Mouse (Mus musculus) stomach, embryonic 15.5 days (tissue): ENCODE measurements around the gene Rab3b. TPM values are rescaled to one million over a fixed set of nuclear protein-coding genes. Genes with fewer than 3 reads are reported as not detected.
A peak's percentile ranks its signal among the peaks of the same experiment; 100 is the strongest.

Experiments used
- ATAC-seq: fragments of 200-750 bp; cut with Nextera tagmentation; 2 replicates; pipeline ENCODE4 v1.8.0; 2017; ENCODE audit warnings: low read depth, moderate number of reproducible peaks, moderate TSS enrichment; ENCODE audit not compliant: insufficient read depth, low FRiP score
- H3K27ac ChIP-seq: fragments of 300-500 bp; sonication (generic); 2 replicates; pipeline ENCODE4 v1.5.1; 2015; ENCODE audit warnings: mild to moderate bottlenecking, inconsistent platforms
- H3K27me3 ChIP-seq: fragments of 300-500 bp; sonication (generic); replicated peaks from 2 replicates; pipeline ENCODE4 v1.6.1; 2015; ENCODE audit warnings: inconsistent platforms
- H3K36me3 ChIP-seq: fragments of 300-500 bp; sonication (generic); 2 replicates; pipeline ENCODE4 v1.6.1; 2015; ENCODE audit warnings: inconsistent platforms
- H3K4me1 ChIP-seq: fragments of 300-500 bp; sonication (generic); 2 replicates; pipeline ENCODE4 v1.6.1; 2015; ENCODE audit warnings: inconsistent platforms
- H3K4me2 ChIP-seq: fragments of 300-500 bp; sonication (generic); 2 replicates; pipeline ENCODE4 v1.6.1; 2015; ENCODE audit warnings: mild to moderate bottlenecking, inconsistent platforms
- H3K4me3 ChIP-seq: fragments of 300-500 bp; sonication (generic); replicated peaks from 2 replicates; pipeline ENCODE4 v1.5.1; 2015; ENCODE audit warnings: inconsistent platforms
- H3K9ac ChIP-seq: fragments of 300-500 bp; sonication (generic); 2 replicates; pipeline ENCODE4 v1.6.1; 2015; ENCODE audit warnings: inconsistent platforms
- H3K9me3 ChIP-seq: fragments of 300-500 bp; sonication (generic); 2 replicates; pipeline ENCODE4 v1.6.1; 2016; ENCODE audit warnings: inconsistent platforms
- WGBS: fragments of 180-500 bp; shearing (Covaris S2); methylation state at CpG from one replicate; pipeline ENCODE4 v1.1.7; 2015; 5-methylcytosine and 5-hydroxymethylcytosine counted together
- polyA plus RNA-seq: library from polyadenylated mRNA; unstranded; fragments of >200 nt; fragmentation: Nextera tagmentation; extraction: Ambion mirVana; gene quantifications from 2 replicates; pipeline ENCODE4 v1.2.1, GENCODE M21; 2015

The Rab3b gene
- polyA plus RNA-seq, 1 experiment from 2014 or later: 10.8 TPM

DNA sequence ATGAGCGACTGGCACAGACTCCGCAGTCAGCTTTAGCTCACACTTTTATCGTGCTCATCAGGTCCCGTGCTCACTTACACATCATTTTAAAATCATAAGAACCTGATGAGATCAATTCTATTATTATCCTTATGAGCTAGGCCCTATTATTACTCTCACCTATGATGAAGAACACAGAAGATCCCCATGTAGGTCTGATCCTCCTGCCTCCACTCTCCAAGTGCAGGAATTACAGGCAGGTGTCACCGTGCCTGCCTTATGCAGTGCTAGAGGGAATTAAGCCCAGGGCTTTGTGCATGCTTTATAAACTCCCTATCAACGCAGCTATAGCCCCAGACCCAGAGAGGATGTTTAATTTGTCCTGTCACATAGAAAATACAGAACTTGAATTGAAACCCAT is 84.2 kb downstream of the Rab3b start:
- Histone ChIP-seq H3K9ac (no peak overlapping the region), H3K9me3 (no peaks in the 10 kb centered on the region), H3K4me3 (no peak overlapping the region), H3K4me2 (no peak overlapping the region), H3K36me3 (no peaks in the 10 kb centered on the region), H3K27me3 (no peaks in the 10 kb centered on the region), H3K27ac (no peak overlapping the region), H3K4me1 (no peaks in the 10 kb centered on the region)
- WGBS: 88% methylated on average over 6 of the region's 6 CpGs
- ATAC-seq: no peak

DNA sequence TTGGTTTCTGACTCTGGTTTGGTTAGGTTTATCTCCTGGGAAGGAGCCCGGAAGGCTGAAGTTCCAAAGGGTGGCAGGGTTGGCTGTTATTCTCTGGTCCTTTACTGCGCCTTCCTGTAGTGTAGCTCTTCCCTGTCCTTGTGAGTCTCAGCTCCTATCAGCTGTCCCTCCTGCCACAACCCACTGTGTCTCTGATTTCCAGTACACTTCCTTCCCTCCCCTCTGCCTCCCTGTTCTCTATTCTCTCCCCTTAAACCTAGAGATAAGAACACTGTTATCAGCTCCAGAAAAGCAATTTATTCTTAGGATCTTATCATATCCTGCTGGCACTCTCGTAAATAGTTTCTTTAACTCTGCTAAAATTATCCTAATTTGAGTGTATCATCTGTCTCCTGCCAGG is 90.7 kb downstream of the Rab3b start:
- H3K4me2 ChIP-seq: no peak overlapping the region
- no peaks in the 10 kb centered on the region for H3K4me1 ChIP-seq
- H3K36me3 ChIP-seq: no peaks in the 10 kb centered on the region
- ATAC-seq: no peak
- H3K4me3 ChIP-seq: no peak overlapping the region
- no peak overlapping the region for H3K9ac ChIP-seq
- no peaks in the 10 kb centered on the region for H3K9me3 ChIP-seq
- H3K27ac ChIP-seq: no peak overlapping the region
- 56% methylated on average over 3 of the region's 3 CpGs for WGBS
- no peaks in the 10 kb centered on the region for H3K27me3 ChIP-seq

DNA sequence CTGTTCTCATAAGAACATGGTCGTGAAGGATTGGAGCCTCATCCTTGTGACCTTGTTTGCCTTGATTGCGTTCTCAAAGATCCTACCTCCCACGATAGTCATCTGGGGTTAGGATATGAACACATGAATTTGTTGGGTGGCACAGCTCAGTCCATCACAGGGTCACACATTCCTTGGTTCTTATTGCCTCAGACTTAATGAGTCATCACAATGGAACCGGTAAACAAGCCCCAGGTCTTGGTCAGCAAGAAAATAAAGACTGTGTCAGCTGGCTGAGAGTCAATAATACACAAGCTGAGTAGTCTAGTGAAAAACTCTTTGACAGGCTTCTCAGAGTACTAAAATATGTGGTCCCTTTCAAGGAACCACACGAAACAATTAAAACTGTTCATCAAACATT is 92.2 kb downstream of the Rab3b start:
- Histone ChIP-seq H3K36me3 (no peaks in the 10 kb centered on the region), H3K4me1 (no peaks in the 10 kb centered on the region), H3K4me2 (no peak overlapping the region), H3K27me3 (no peaks in the 10 kb centered on the region), H3K4me3 (no peak overlapping the region), H3K9me3 (no peaks in the 10 kb centered on the region), H3K9ac (no peak overlapping the region), H3K27ac (no peak overlapping the region)
- 61% methylated on average over 5 of the region's 5 CpGs for WGBS
- ATAC-seq: no peak

DNA sequence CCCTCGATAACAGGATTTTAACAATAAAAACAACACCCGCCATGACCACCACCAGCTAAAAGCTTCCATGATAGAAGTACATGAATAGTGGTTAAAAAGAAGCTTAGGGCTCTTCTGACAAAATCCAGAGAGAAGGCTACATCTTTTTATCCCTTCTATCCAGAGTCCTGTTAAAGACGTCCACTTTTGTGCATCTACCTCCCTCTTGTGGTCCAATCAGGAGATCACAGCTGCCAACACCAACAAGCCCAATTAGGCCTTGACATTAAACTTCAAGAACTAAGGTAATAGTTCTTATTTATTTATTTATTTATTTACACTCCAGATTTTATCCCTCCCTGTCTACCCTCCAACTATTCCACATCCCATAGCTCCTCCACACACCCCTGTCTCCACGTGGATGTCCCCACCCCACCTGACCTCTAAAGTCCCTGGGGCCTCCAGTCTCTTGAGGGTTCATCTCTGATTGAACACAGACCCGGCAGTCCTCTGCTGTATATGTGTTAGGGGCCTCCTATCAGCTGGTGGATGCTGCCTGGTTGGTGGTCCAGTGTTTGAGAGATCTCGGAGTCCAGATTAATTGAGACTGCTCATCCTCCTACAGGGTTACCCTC is 97.7 kb downstream of the Rab3b start:
- Histone ChIP-seq H3K36me3 (no peaks in the 10 kb centered on the region), H3K4me3 (no peak overlapping the region), H3K4me1 (no peaks in the 10 kb centered on the region), H3K27me3 (no peaks in the 10 kb centered on the region), H3K27ac (no peak overlapping the region), H3K9ac (no peak overlapping the region), H3K9me3 (no peaks in the 10 kb centered on the region), H3K4me2 (no peak overlapping the region)
- 35% methylated on average over 6 of the region's 6 CpGs for WGBS
- ATAC-seq: no peak

DNA sequence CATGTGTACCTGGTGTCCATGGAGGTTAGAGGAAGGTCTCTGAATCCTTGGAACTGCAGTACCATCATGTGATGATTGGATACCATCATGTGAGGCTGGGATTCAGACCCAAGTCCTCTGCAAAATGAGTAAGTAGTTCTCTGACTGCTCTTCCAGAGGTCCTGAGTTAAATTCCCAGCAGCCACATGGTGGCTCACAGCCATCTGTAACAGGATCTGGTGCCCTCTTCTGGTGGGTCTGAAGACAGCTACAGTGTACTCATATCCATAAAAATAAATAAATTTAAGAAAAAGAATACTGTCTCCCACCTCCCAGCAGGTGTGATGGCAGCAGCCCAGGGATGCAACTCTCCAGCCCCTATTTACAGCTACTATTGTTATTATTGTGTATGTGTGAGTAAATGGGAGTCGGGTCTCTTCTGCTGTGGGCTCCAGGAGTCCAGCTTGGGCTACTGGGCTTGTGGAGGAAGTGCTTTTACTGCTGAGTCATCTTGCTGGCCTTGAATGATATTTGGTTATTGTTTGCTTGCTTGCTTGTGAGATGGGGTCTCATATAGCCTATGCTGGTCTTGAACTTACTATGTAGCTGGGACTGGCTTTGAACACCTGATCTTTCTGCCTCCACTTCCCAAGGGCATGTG is 108.1 kb downstream of the Rab3b start:
- H3K27me3 ChIP-seq: no peaks in the 10 kb centered on the region
- no peak overlapping the region for H3K4me2 ChIP-seq
- H3K4me1 ChIP-seq: no peaks in the 10 kb centered on the region
- 85% methylated on average over 1 of the region's 1 CpGs for WGBS
- no peaks in the 10 kb centered on the region for H3K36me3 ChIP-seq
- no peak overlapping the region for H3K27ac ChIP-seq
- H3K4me3 ChIP-seq: no peak overlapping the region
- ATAC-seq: no peak
- H3K9me3 ChIP-seq: no peaks in the 10 kb centered on the region
- H3K9ac ChIP-seq: no peak overlapping the region

DNA sequence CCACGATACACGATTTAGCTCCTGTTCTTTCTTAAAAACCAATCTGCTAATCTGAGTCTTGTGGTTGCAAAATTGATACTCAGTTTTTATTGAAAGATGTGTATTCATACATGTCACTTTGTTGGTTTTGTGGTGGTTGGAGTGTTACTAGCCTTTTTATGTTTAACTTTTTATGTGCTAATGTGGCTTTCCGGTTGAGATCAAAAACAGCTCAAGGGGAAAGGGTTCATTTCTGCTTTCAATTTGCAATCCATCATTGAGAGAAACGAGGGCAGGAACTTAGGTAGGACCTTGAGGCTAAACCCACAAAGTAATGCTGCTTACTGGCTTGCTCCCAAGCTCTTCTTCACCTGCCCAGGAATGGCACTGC is 108.6 kb downstream of the Rab3b start:
- Histone ChIP-seq H3K4me2 (no peak overlapping the region), H3K4me3 (no peak overlapping the region), H3K27me3 (no peaks in the 10 kb centered on the region), H3K36me3 (no peaks in the 10 kb centered on the region), H3K27ac (no peak overlapping the region), H3K9ac (no peak overlapping the region), H3K9me3 (no peaks in the 10 kb centered on the region), H3K4me1 (no peaks in the 10 kb centered on the region)
- WGBS: 63% methylated on average over 4 of the region's 4 CpGs
- ATAC-seq: no peak

DNA sequence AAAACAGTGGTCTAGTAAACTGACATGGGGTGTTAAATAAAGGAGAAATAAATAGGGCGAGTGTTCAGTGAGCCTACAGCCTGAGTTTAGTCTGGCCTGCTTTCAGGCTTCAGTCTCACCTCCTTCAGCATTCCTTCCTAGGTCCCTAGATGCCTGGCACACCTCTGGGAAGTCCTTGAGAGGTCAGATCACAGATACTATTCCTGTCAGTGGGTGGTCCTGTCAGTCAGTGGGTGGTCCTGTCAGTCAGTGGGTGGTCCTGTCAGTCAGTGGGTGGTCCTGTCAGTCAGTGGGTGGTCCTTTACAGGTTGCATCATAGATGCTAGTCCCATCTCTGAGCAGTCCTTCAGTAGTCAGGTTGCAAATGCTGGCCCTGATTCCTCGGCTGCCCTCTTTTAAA is 110.6 kb downstream of the Rab3b start:
- 55% methylated on average over 2 of the region's 2 CpGs for WGBS
- H3K4me3 ChIP-seq: no peak overlapping the region
- H3K27ac ChIP-seq: no peak overlapping the region
- no peak overlapping the region for H3K9ac ChIP-seq
- H3K9me3 ChIP-seq: no peaks in the 10 kb centered on the region
- no peaks in the 10 kb centered on the region for H3K27me3 ChIP-seq
- no peaks in the 10 kb centered on the region for H3K36me3 ChIP-seq
- no peak for ATAC-seq
- no peaks in the 10 kb centered on the region for H3K4me1 ChIP-seq
- H3K4me2 ChIP-seq: no peak overlapping the region

DNA sequence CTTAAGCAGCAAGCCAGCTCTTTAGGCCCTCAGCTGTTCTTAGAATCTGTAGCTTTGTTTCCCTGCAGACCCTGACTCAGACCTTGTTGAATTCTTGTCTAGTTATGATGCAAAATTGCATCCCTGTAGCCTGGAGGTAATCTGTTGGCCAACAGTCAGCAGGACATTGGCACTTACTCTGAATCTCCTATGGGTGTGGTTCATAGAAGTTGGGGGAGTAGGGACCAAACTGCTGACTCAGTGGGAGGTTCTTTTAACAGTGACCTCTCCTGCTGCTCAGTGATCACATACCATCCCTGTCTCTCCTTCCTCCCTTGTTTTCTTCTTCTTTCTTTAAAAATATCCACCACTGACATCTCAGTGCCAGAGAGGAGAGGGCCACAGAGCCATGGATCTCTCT is 111.2 kb downstream of the Rab3b start:
- ATAC-seq: peak; percentile 75; the same call in 1 of the 2 replicates
- Histone ChIP-seq H3K9me3 (no peaks in the 10 kb centered on the region), H3K4me2 (no peak overlapping the region), H3K27me3 (no peaks in the 10 kb centered on the region), H3K36me3 (no peaks in the 10 kb centered on the region), H3K4me1 (no peaks in the 10 kb centered on the region), H3K4me3 (no peak overlapping the region), H3K27ac (no peak overlapping the region), H3K9ac (no peak overlapping the region)

DNA sequence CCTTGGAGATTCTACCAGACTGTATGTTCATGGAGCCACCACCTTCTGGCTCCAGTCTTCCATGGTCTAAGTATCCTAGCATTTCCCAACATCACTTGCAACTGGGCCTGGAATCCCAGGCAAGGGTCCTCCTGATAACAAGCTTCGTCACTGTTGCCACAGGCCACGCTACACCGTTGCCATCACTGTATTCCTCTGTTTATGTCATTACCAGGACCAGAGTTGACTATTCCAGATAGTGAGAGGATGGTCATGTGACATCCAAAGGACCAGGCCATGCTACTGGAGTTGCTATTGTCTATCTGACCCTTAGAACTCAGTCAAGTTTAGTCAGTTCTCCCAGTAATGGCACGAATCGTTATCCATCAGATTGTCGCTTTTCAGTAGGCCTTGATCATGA is 111.7 kb downstream of the Rab3b start:
- Histone ChIP-seq H3K4me1 (no peaks in the 10 kb centered on the region), H3K4me2 (no peak overlapping the region), H3K9ac (no peak overlapping the region), H3K9me3 (no peaks in the 10 kb centered on the region), H3K4me3 (no peak overlapping the region), H3K36me3 (no peaks in the 10 kb centered on the region), H3K27me3 (no peaks in the 10 kb centered on the region), H3K27ac (no peak overlapping the region)
- 88% methylated on average over 6 of the region's 6 CpGs for WGBS
- ATAC-seq: no peak

DNA sequence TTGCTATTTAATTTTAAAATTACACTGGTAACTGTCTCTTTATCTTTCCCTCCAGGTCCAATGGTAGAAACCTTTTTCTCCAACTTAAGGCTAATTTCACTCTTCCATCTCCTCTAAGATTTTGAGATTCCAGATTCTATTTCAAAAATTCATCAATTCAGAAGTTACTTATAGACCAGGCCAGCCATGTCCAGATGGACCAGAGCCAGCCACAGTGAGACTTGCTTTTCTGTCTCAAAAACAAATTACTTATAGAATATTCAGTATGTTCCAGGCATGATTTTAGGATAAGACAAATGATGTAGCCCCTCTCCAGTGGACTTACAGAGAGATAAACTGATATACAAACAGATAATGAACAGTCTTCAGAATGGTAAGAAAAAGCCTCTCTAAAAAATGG is 112.9 kb downstream of the Rab3b start:
- H3K36me3 ChIP-seq: no peaks in the 10 kb centered on the region
- H3K9me3 ChIP-seq: no peaks in the 10 kb centered on the region
- ATAC-seq: no peak

More for the DNA sequence above, 112.9 kb downstream of the Rab3b start:
- Histone ChIP-seq H3K4me1 (no peaks in the 10 kb centered on the region), H3K4me2 (no peak overlapping the region), H3K27ac (no peak overlapping the region), H3K27me3 (no peaks in the 10 kb centered on the region), H3K9ac (no peak overlapping the region), H3K4me3 (no peak overlapping the region)

Other genes starting within 250 kb of the Rab3b start
- 1.5 and 2.0 TPM in 2 replicates for gene 3110021N24Rik, start 159.4 kb upstream of the Rab3b start, polyA plus RNA-seq
- gene Zfyve9, start 98.3 kb upstream of the Rab3b start, polyA plus RNA-seq: 4.2 and 4.6 TPM in 2 replicates
- 122 and 145 TPM in 2 replicates for gene Btf3l4, start 45.4 kb upstream of the Rab3b start, polyA plus RNA-seq
- gene Txndc12, start 44.5 kb upstream of the Rab3b start, polyA plus RNA-seq: 97.2 and 108 TPM in 2 replicates
- 54.8 TPM in 2 replicates for gene Kti12, start 31.3 kb upstream of the Rab3b start, polyA plus RNA-seq
- gene A730015C16Rik, start 30.4 kb upstream of the Rab3b start, polyA plus RNA-seq: 0.98 and 2.5 TPM in 2 replicates
- 59.9 and 65.6 TPM in 2 replicates for gene Nrd1, start 121.6 kb downstream of the Rab3b start, polyA plus RNA-seq